Mouse (Mus musculus): Measurements from ENCODE around the gene Dph6. TPM values are rescaled to one million over a fixed set of nuclear protein-coding genes. Genes with fewer than 3 reads are reported as not detected.

Gene Dph6
- polyA plus RNA-seq, 1 experiment = 15.0 TPM

- no peak for TF ChIP-seq POLR2A (IDR thresholded peaks at IDR 0.05; ENCODE audit: borderline replicate concordance, extremely low read depth, insufficient read depth, insufficient read length, poor library complexity, severe bottlenecking)
- DNase-seq (ENCODE audit: low read depth) = no peak
These were observed 118.7 kb downstream of the Dph6 start for GRCm38 (mm10) chr2:114536032-114536431.

GRCm38 (mm10) chr2:114531010-114531756 is 123.6 kb downstream of the Dph6 start:
- no peak for DNase-seq (ENCODE audit: low read depth)
- no peak for TF ChIP-seq POLR2A (IDR thresholded peaks at IDR 0.05; ENCODE audit: borderline replicate concordance, extremely low read depth, insufficient read depth, insufficient read length, poor library complexity, severe bottlenecking)
- no peak for TF ChIP-seq CTCF (IDR thresholded peaks at IDR 0.05; ENCODE audit: borderline replicate concordance, extremely low read depth, insufficient read depth, insufficient read length)

- TF ChIP-seq POLR2A (IDR thresholded peaks at IDR 0.05; ENCODE audit: borderline replicate concordance, extremely low read depth, insufficient read depth, insufficient read length, poor library complexity, severe bottlenecking) = no peak
- TF ChIP-seq CTCF (IDR thresholded peaks at IDR 0.05; ENCODE audit: borderline replicate concordance, extremely low read depth, insufficient read depth, insufficient read length) = no peak
- peak; percentile 68 for DNase-seq (ENCODE audit: low read depth)
These were observed 134.3 kb downstream of the Dph6 start for GRCm38 (mm10) chr2:114520414-114520813.

- peak; percentile 62 for DNase-seq (ENCODE audit: low read depth)
- TF ChIP-seq CTCF (IDR thresholded peaks at IDR 0.05; ENCODE audit: borderline replicate concordance, extremely low read depth, insufficient read depth, insufficient read length) = no peak
- TF ChIP-seq POLR2A (IDR thresholded peaks at IDR 0.05; ENCODE audit: borderline replicate concordance, extremely low read depth, insufficient read depth, insufficient read length, poor library complexity, severe bottlenecking) = no peak
These were observed 134.9 kb downstream of the Dph6 start for GRCm38 (mm10) chr2:114519907-114520306.

- no peak for TF ChIP-seq POLR2A (IDR thresholded peaks at IDR 0.05; ENCODE audit: borderline replicate concordance, extremely low read depth, insufficient read depth, insufficient read length, poor library complexity, severe bottlenecking)
- no peak for TF ChIP-seq CTCF (IDR thresholded peaks at IDR 0.05; ENCODE audit: borderline replicate concordance, extremely low read depth, insufficient read depth, insufficient read length)
- DNase-seq (ENCODE audit: low read depth) = peak; percentile 2
These were observed 162.4 kb downstream of the Dph6 start for GRCm38 (mm10) chr2:114492398-114492797.

GRCm38 (mm10) chr2:114491907-114492306 is 162.9 kb downstream of the Dph6 start:
- DNase-seq (ENCODE audit: low read depth) = peak; percentile 18
- TF ChIP-seq CTCF (IDR thresholded peaks at IDR 0.05; ENCODE audit: borderline replicate concordance, extremely low read depth, insufficient read depth, insufficient read length) (no peak), POLR2A (IDR thresholded peaks at IDR 0.05; ENCODE audit: borderline replicate concordance, extremely low read depth, insufficient read depth, insufficient read length, poor library complexity, severe bottlenecking) (no peak)

- TF ChIP-seq POLR2A (IDR thresholded peaks at IDR 0.05; ENCODE audit: borderline replicate concordance, extremely low read depth, insufficient read depth, insufficient read length, poor library complexity, severe bottlenecking) = no peak
- peak; percentile 19 for DNase-seq (ENCODE audit: low read depth)
These were observed 167.8 kb downstream of the Dph6 start for GRCm38 (mm10) chr2:114486980-114487379.
